Mouse (Mus musculus) spleen, adult 18-20 months (tissue): ENCODE measurements around the gene Iqsec1.
A peak's percentile ranks its signal among the peaks of the same experiment; 100 is the strongest.
"Not testable (repeated sequence)": the region's sequence is repeated elsewhere in the genome, so short reads cannot be mapped to it uniquely, and the experiment has no call there.

Experiments
- DNase-seq, 2 experiments: peaks; one replicate each; pipeline ENCODE4 v3.0.0; 2022; ENCODE audit warnings: mixed read lengths in 2 of 2

Gene Iqsec1

GRCm38 (mm10) chr6:90643057-90643456 is 345.4 kb downstream of the Iqsec1 start:
- no peak for DNase-seq

DNA sequence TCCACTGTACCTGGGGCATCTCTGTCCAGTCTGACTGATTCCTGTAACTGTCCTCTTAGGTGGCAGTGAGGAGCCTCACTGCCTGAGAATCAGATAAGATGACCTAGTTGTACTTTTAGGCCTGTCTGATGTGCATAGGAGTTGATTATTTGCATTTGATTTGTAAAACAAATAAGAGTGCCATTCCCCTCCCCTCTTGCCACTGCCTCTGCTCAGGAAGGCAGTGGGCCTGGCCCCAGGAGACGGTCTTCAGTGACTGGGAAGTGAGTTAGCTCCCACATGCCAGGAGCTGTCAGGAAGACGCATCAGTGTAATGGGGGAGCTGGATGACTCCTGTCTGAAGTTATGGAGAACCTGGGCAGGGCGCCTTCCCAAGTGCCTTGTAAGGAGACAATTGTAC is 352.9 kb downstream of the Iqsec1 start:
- no peak for DNase-seq

- no peak for DNase-seq
These were observed 353.4 kb downstream of the Iqsec1 start for GRCm38 (mm10) chr6:90635081-90635480.

GRCm38 (mm10) chr6:90632526-90632925 is 356.0 kb downstream of the Iqsec1 start:
- not testable (repeated sequence) for DNase-seq

GRCm38 (mm10) chr6:90630427-90630826 is 358.1 kb downstream of the Iqsec1 start:
- peak; percentile 29 to 41 for DNase-seq

DNA sequence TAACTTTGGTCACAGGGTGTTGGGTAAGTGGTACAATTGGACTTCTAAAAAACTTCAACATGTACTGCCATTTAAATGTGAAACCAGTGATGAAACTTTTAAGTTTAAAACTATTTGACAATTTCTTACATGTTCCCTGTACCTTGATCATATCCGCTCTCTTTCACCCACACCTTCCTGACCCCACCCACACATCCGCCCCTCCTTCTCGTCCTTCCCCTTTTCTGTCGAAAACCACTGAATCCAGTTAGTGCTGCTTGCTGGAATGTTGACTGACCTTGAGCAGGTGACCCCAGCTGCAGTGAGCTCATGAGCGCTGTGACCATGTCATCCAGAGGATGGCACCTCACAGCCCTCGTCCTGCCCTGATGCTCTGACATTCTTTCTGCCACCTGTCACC is 359.0 kb downstream of the Iqsec1 start:
- peak; percentile 41 to 57 for DNase-seq

- no peak for DNase-seq
These were observed 360.9 kb downstream of the Iqsec1 start for GRCm38 (mm10) chr6:90627556-90627955.

DNA sequence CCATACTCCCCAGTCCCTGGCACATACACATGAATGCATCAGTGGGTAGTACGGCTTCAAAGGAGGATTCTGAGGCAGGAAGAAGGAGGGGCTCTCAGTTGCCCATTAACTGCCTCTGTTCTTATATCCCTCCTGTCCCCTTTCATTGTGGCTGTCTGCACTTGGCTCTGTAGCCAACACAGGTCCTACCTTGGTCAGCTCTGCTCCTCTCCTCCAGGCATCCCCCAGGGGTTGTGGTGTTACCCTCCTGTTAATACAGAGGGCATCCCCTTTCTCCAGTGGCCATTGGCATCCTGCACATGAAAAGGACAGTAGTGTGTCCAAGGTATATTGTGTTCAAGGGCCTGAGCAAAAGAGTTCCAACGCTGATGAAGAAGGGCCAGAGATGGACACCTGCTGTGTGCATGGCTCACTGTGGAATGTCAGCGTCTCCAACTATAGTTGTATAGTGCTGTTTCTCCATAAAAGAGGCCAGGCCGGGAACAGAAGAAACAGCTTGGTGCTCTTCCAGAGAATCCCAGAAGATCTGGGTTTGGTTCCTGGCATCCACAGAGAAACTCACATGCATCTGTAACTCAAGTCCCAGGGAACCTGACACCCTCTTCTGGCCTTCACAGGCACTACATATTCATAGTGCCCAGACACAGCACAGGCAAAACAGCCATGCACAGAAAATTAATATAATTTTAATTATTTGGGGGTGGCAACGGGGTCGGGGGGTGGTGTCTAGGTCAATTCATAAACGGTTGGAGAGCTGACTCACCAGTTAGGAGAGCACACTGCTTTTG is 363.1 kb downstream of the Iqsec1 start:
- no peak for DNase-seq

DNA sequence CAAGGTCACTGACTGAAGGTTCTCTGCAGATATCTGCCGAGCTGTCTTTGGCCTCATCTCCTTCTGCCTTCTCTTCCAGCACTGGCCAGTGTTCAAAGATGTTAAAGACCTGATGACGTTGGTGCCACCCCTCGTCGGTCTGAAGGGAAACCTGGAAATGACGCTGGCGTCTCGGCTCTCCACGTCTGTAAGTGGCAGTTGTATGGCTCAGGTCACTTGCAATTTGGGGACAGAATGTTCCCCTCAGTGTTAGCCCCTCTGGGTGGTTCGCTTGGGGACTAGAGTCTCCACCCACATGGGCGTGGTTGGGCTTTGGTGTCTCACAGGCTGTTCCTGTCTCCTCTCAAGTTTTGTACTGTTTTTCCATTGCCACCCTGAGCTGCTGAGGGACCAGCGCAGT is 363.8 kb downstream of the Iqsec1 start:
- DNase-seq = no peak

DNA sequence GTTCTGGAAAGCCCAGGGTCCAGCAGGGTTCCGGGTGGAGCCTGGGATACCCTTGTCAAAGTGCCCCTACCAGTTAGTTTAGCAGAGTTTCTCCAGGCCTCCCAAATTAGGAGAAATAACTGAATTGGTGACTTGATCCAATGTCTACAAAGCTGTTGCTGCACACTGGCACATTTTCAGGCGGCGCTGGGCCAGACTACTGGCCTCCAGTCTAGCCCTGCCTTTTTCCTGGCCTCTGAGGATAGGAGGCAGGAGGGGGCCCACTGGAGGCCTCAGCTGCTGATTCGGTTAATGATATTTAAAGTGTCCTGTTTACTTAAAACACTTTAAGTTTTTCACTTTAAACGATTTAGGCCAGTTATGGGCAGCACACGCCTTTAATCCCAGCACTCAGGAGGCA is 364.3 kb downstream of the Iqsec1 start:
- no peak for DNase-seq

DNA sequence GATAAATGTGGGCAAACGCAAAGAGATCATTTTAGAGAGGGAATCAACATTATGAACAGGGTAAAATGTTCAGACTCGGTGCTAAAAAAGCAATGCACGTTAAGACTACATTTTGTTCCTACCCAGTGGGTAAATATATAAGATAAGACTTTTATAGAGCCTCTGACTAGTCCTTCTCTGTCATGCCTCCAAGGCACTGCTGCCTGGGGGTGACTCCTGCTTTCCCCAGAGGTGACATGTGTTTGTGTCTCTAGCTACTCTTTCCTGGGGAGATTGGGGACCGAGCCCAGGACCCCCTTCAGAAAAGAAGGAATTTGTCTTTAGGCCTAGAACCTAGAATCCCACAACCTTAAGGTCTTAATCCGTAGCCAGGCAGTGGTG is 365.0 kb downstream of the Iqsec1 start:
- DNase-seq = no peak

DNA sequence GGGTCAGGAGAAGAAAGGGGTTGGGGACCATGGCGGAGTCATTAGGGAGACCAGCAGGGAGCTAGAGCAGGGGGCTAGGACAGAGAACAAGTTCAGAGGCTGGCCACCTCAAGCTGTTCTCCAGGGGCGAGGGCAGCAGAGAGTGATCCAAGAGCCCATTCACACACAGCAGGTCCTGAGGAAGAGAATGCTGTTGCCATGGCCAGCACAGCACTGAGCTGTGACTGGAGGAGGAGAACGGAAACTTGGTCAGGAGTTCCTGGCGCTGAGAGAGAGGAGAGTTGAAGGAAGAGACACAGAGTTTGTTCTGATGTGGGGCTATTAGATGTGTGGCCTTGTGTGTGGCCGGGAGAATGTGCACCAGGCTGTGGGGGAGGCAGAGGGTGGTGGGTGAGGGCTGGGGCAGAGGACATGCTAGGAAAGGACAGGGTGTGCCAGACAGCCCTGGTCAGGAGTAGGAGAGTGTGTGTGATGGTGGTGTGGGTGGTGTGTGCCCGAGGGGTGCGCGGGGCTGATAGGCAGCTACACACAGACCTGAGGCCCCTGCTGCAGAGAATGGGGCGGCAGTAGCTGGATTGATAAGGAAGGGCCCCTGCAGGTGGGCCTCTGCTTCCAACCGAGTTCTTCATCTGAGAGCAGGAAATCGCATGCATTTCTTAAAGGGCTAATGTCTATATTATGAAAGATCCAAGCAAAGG is 365.6 kb downstream of the Iqsec1 start:
- no peak for DNase-seq

- no peak for DNase-seq
These were observed 366.9 kb downstream of the Iqsec1 start for GRCm38 (mm10) chr6:90621584-90621890.

- DNase-seq = no peak
These were observed 367.5 kb downstream of the Iqsec1 start for GRCm38 (mm10) chr6:90620791-90621583.

DNA sequence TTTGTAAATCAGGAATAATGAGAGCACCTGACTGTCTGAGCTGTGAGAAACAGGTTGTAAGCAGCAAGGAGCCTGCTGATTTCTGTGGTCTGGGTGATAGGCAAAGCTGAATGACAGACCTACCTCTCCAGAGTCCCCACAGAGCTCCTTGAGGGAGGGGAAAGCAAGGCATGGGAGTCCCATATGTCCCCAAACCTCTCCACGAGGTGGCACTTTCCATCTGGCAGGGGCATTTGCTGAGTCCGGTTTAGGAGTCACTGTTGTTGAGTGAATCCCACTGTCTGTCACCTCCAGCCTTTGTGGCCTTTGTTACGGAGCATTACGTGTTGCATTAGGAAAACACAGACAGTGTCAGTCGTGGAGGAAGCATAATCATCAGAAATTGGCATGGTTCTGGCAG is 368.5 kb downstream of the Iqsec1 start:
- no peak for DNase-seq

DNA sequence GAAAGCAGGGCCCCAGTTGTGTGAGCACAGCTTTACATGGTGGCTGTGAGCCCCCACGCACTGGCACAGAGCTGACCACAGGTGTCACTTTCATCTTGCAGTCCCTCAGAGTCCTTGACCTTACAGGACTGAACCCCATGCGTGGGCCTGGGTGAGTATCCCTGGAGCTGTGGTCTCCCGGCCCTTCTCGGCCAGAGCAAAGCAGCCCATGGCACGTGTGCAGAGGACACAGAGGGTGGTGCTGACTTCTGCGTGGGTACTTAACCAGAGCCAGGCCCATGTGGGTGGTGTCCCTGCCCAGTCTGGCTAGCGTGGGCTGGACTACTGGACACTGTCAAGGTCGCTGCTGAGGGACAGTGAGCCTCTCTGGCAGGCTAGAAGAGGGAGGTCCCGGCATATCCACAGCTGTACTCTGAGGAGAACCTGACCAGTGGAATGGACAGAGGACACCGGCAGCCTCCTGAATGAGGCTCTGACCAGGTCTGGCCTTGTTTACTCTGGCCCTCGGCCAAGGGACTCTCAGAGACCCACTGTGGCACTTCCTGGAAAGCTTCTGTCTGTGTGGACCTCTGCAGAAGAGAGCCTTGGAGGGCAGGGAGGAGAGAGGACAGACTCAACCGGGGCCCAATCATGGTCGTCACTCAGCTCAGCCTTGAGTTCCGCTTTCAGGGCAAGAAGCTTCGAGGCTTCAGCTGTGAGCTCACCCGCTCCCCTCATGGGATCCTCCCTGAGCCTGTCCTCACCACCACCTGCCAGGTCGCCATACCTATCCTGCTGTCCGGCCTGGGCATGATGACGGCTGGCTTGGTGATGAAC is 369.5 kb downstream of the Iqsec1 start:
- DNase-seq = peak in 1 of 2 experiments; percentile 11

DNA sequence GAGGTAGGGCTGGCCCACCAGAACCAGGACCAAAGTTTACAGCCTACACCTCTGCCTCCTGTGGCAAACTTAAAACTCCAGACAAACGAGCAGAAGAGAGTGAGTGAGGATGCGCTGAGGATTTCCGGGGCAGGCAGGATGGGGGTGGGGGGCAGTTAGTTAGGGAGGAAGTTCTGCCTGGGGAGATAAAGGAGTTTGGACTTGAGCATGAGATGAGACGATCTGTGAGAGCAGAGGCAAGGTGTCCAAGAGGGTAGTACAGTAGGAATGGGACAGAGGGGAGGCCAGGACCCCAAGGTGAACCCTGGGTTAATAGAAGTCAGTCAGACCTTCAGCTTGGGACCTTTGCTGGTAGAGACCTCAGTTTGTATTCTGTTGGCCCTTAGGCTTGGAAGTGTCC is 370.2 kb downstream of the Iqsec1 start:
- DNase-seq = peak in 1 of 2 experiments; percentile 19

DNA sequence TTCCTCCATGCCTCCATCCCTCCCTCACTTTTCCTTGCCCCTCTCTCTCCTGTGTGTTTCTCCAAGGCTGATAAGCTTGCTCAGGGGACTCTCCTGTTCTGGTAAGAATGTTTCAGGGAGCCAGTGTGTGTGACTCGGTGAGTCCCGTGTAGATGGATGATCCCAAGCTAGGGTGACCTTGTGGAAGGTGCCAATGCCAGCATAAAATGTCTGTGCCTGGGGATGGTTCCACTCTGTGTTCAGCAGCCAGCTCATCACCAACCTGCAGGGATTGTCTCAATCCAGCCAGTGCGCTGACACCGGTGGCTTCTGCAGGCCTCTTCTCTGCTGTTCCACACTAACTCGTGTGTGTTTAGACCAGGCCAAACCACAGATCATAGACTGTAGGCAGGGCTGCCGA is 372.0 kb downstream of the Iqsec1 start:
- DNase-seq = no peak

- no peak for DNase-seq
These were observed 372.5 kb downstream of the Iqsec1 start for GRCm38 (mm10) chr6:90615991-90616390.

GRCm38 (mm10) chr6:90615362-90615761 is 373.1 kb downstream of the Iqsec1 start:
- DNase-seq = no peak

DNA sequence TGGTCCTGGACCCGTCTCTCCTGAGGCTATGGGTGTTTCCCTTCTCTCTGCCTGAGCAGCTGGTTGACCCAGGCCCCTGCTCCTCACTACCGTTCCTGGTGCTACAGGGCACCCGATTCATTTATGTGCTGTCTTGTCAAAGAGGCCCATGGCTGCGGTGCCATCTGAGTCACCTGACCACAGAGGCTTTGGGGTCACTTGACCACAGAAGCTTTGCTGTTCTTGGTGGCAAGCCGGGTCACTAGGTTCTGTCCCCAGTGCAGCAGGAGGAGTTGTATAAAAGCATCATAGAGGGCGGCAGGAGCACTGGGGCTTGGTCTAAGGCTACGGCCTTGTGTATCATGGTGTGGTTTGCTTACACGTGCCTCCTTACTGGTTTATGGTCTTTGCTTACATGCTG is 375.2 kb downstream of the Iqsec1 start:
- no peak for DNase-seq

DNA sequence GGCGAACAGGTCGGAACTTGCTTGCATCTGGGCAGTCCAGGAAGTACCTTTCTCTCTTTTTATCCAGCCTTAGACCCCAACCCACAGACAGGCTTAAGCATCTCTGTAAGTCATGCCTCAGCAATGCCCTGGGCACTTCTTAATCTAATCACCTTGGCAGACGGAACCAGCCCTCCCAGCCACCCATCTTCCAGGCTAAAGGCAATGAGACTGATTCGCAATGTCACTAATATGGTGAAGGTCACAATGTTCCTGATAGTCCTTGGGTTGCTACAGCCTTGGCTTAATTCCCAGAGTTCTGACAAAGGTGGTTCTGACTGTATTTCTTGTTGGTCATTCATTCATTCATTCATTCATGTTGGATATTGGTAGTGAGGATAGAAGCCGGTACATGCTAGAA is 378.2 kb downstream of the Iqsec1 start:
- no peak for DNase-seq

DNA sequence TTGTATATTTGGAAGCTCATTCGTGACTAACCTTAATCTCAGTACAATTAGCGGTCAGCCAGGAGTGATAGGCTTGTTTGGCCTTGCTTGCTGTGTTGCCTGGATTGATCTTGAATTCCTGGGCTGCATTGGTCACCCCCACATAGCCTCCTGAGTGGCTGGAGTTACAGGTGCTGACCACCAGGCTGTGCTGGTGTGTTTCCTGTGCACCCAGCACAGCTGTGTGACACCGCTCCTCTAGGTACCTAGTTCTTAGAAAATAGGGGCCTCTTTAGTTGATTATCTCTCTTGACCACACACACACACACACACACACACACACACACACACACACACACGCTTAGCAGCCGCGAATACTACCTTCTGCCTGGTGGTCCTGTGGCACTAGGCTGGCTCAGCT is 380.3 kb downstream of the Iqsec1 start:
- DNase-seq = no peak
